Mouse (Mus musculus): ENCODE results near the gene Tmem110.

DNA sequence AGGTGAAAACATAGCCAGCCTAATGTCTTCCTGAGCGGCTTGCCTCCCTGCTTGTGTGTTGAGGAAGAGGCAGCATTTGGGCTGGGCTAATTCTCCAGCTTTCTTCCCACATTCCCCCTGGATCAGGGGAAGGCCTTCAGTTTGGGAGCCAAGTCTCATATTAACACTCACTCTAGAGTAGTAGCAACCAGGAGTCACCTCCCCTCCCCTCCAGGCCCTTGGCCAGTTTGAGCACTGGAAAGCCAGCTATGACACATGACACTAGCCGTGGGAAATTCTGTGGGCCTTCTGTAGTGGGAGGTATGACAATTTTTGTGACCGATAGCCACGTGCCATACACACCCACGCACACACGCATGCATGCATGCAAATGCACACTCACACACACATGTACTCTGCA is 80.6 kb downstream of the Tmem110 start:
- TF ChIP-seq CTCF (conservative IDR thresholded peaks at IDR 0.05; ENCODE audit: insufficient read depth, insufficient read length, low read depth, low read length) (no peak), POLR2A (IDR thresholded peaks at IDR 0.05; ENCODE audit: low read depth, low read length) (no peak)

Measured in kidney, adult 2 months (tissue).